Mouse (Mus musculus): ENCODE data around the gene Tsc22d4.
"Not testable (repeated sequence)": the region's sequence is repeated elsewhere in the genome, so short reads cannot be mapped to it uniquely, and the experiment has no call there.

Tsc22d4 gene

GRCm38 (mm10) chr5:137742048-137742447, 3.5 kb upstream of the Tsc22d4 start:
- DNase-seq, result no peak

- DNase-seq, result no peak
Observed at GRCm38 (mm10) chr5:137742836-137743235, 2.7 kb upstream of the Tsc22d4 start.

- DNase-seq, result no peak
Observed at GRCm38 (mm10) chr5:137744197-137744596, 1.3 kb upstream of the Tsc22d4 start.

- no peak for DNase-seq
Observed at GRCm38 (mm10) chr5:137746282-137746850, 836 bp downstream of the Tsc22d4 start.

GRCm38 (mm10) chr5:137746851-137747325, 1.4 kb downstream of the Tsc22d4 start:
- no peak for DNase-seq

- no peak for DNase-seq
Observed at GRCm38 (mm10) chr5:137747326-137747961, 1.9 kb downstream of the Tsc22d4 start.

- DNase-seq, result no peak
Observed at GRCm38 (mm10) chr5:137748130-137748770, 2.7 kb downstream of the Tsc22d4 start.

- DNase-seq, result no peak
Observed at GRCm38 (mm10) chr5:137749196-137749836, 3.8 kb downstream of the Tsc22d4 start.

- DNase-seq, result not testable (repeated sequence)
Observed at GRCm38 (mm10) chr5:137750212-137750611, 4.7 kb downstream of the Tsc22d4 start.

- no peak for DNase-seq
Observed at GRCm38 (mm10) chr5:137751221-137751887, 5.8 kb downstream of the Tsc22d4 start.

- DNase-seq, result no peak
Observed at GRCm38 (mm10) chr5:137751988-137752387, 6.5 kb downstream of the Tsc22d4 start.

GRCm38 (mm10) chr5:137753111-137753832, 7.7 kb downstream of the Tsc22d4 start:
- no peak for DNase-seq

- no peak for DNase-seq
Observed at GRCm38 (mm10) chr5:137755425-137755824, 9.9 kb downstream of the Tsc22d4 start.

- DNase-seq, result no peak
Observed at GRCm38 (mm10) chr5:137756106-137756505, 10.6 kb downstream of the Tsc22d4 start.

GRCm38 (mm10) chr5:137756882-137757661, 11.5 kb downstream of the Tsc22d4 start:
- peak; percentile 81 for DNase-seq

GRCm38 (mm10) chr5:137757887-137758286, 12.4 kb downstream of the Tsc22d4 start:
- DNase-seq, result peak; percentile 68

GRCm38 (mm10) chr5:137758921-137759534, 13.5 kb downstream of the Tsc22d4 start:
- no peak for DNase-seq

GRCm38 (mm10) chr5:137759971-137760412, 14.5 kb downstream of the Tsc22d4 start:
- peak; percentile 82 for DNase-seq

GRCm38 (mm10) chr5:137764609-137765340, 19.2 kb downstream of the Tsc22d4 start:
- DNase-seq, result no peak

- no peak for DNase-seq
Observed at GRCm38 (mm10) chr5:137766270-137766669, 20.7 kb downstream of the Tsc22d4 start.
